Mouse (Mus musculus) frontal cortex, adult (tissue): ENCODE data around the gene Usp34.
A peak's percentile ranks its signal among the peaks of the same experiment; 100 is the strongest.
"Not testable (repeated sequence)": the region's sequence is repeated elsewhere in the genome, so short reads cannot be mapped to it uniquely, and the experiment has no call there.

Source experiments
- ATAC-seq: cut with Nextera tagmentation; 2 replicates; pipeline ENCODE4 v1.9.2; 2017; ENCODE audit warnings: mild to moderate bottlenecking, moderate library complexity, mixed read lengths; ENCODE audit not compliant: low TSS enrichment

Gene Usp34

GRCm38 (mm10) chr11:23357226-23357625, 50.5 kb downstream of the Usp34 start:
- ATAC-seq: not testable (repeated sequence)

GRCm38 (mm10) chr11:23359687-23360235, 53.1 kb downstream of the Usp34 start:
- not testable (repeated sequence) for ATAC-seq

GRCm38 (mm10) chr11:23362305-23362704, 55.6 kb downstream of the Usp34 start:
- peak; percentile 89 for ATAC-seq

GRCm38 (mm10) chr11:23364348-23364747, 57.7 kb downstream of the Usp34 start:
- ATAC-seq: no peak

- ATAC-seq: no peak
These were observed 65.3 kb downstream of the Usp34 start for GRCm38 (mm10) chr11:23372032-23372431.

GRCm38 (mm10) chr11:23372490-23372889, 65.8 kb downstream of the Usp34 start:
- ATAC-seq: no peak

- peak; percentile 52; the same call in 1 of the 2 replicates for ATAC-seq
These were observed 73.4 kb downstream of the Usp34 start for GRCm38 (mm10) chr11:23380055-23380454.

GRCm38 (mm10) chr11:23380595-23380994, 73.9 kb downstream of the Usp34 start:
- no peak for ATAC-seq

GRCm38 (mm10) chr11:23382787-23383186, 76.1 kb downstream of the Usp34 start:
- no peak for ATAC-seq

GRCm38 (mm10) chr11:23389649-23390048, 83.0 kb downstream of the Usp34 start:
- no peak for ATAC-seq

- ATAC-seq: no peak
These were observed 85.9 kb downstream of the Usp34 start for GRCm38 (mm10) chr11:23392567-23392966.

- ATAC-seq: no peak
These were observed 89.9 kb downstream of the Usp34 start for GRCm38 (mm10) chr11:23396608-23397007.

GRCm38 (mm10) chr11:23400978-23401776, 94.5 kb downstream of the Usp34 start:
- no peak for ATAC-seq

- no peak for ATAC-seq
These were observed 121.6 kb downstream of the Usp34 start for GRCm38 (mm10) chr11:23428301-23428700.

GRCm38 (mm10) chr11:23430013-23430412, 123.3 kb downstream of the Usp34 start:
- no peak for ATAC-seq

- no peak for ATAC-seq
These were observed 129.4 kb downstream of the Usp34 start for GRCm38 (mm10) chr11:23436076-23436475.

GRCm38 (mm10) chr11:23465862-23466261, 159.2 kb downstream of the Usp34 start:
- ATAC-seq: not testable (repeated sequence)

- no peak for ATAC-seq
These were observed 183.3 kb downstream of the Usp34 start for GRCm38 (mm10) chr11:23489955-23490354.

- no peak for ATAC-seq
These were observed 185.5 kb downstream of the Usp34 start for GRCm38 (mm10) chr11:23492048-23492790.

- no peak for ATAC-seq
These were observed 188.5 kb downstream of the Usp34 start for GRCm38 (mm10) chr11:23495231-23495630.

GRCm38 (mm10) chr11:23496661-23497060, 190.0 kb downstream of the Usp34 start:
- no peak for ATAC-seq

GRCm38 (mm10) chr11:23497335-23497717, 190.6 kb downstream of the Usp34 start:
- peak; percentile 67 for ATAC-seq
